Mouse (Mus musculus): ENCODE measurements around the gene R3hdm4.

The R3hdm4 gene

GRCm38 (mm10) chr10:79921572-79921971 is 564 bp upstream of the R3hdm4 start:
- DNase-seq, result no peak

GRCm38 (mm10) chr10:79920056-79920890 is 735 bp downstream of the R3hdm4 start:
- no peak for DNase-seq

- DNase-seq, result peak in 1 of 2 experiments; percentile 54
These were observed 1.7 kb downstream of the R3hdm4 start for GRCm38 (mm10) chr10:79919251-79919849.

GRCm38 (mm10) chr10:79918231-79919078 is 2.6 kb downstream of the R3hdm4 start:
- DNase-seq, result no peak

- DNase-seq, result no peak
These were observed 3.4 kb downstream of the R3hdm4 start for GRCm38 (mm10) chr10:79917532-79918100.

- DNase-seq, result peak; percentile 91 to 92
These were observed 4.0 kb downstream of the R3hdm4 start, which contains the start of gene Kiss1r for GRCm38 (mm10) chr10:79916808-79917531. Gene Kiss1r, plus strand, starts transcription at chr10:79916971.

- no peak for DNase-seq
These were observed 4.9 kb downstream of the R3hdm4 start for GRCm38 (mm10) chr10:79916081-79916480.

GRCm38 (mm10) chr10:79914948-79915596 is 5.9 kb downstream of the R3hdm4 start:
- DNase-seq, result no peak

GRCm38 (mm10) chr10:79914131-79914947 is 6.7 kb downstream of the R3hdm4 start:
- DNase-seq, result no peak

- no peak for DNase-seq
These were observed 8.6 kb downstream of the R3hdm4 start for GRCm38 (mm10) chr10:79912412-79912811.

- no peak for DNase-seq
These were observed 10.5 kb downstream of the R3hdm4 start, which contains the start of gene Gm26602 for GRCm38 (mm10) chr10:79910556-79910955. Gene Gm26602, plus strand, starts transcription at chr10:79910856.

GRCm38 (mm10) chr10:79909092-79909922 is 11.7 kb downstream of the R3hdm4 start:
- peak in 1 of 2 experiments; percentile 41 for DNase-seq

- peak; percentile 98 for DNase-seq
These were observed 12.6 kb downstream of the R3hdm4 start, which contains the start of gene Med16 for GRCm38 (mm10) chr10:79908167-79909091. Gene Med16, minus strand, starts transcription at chr10:79908923.

GRCm38 (mm10) chr10:79907415-79907814 is 13.6 kb downstream of the R3hdm4 start:
- DNase-seq, result no peak

- no peak for DNase-seq
These were observed 14.3 kb downstream of the R3hdm4 start for GRCm38 (mm10) chr10:79906712-79907111.

- no peak for DNase-seq
These were observed 20.0 kb downstream of the R3hdm4 start for GRCm38 (mm10) chr10:79900951-79901410.

- peak; percentile 53 to 83 for DNase-seq
These were observed 23.4 kb downstream of the R3hdm4 start for GRCm38 (mm10) chr10:79897316-79898245.
